Mouse (Mus musculus) embryonic facial prominence, embryonic 12.5 days (tissue): Measurements from ENCODE around the gene Mrpl54. TPM values are rescaled to one million over a fixed set of nuclear protein-coding genes. Genes with fewer than 3 reads are reported as not detected.
A peak's percentile ranks its signal among the peaks of the same experiment; 100 is the strongest.

Source experiments
- ATAC-seq: fragments of 200-750 bp; cut with Nextera tagmentation; 2 replicates; pipeline ENCODE4 v1.8.0; 2017; ENCODE audit not compliant: insufficient number of reproducible peaks, insufficient read depth, low FRiP score, low TSS enrichment
- H3K27ac ChIP-seq: fragments of 300-500 bp; sonication (generic); 2 replicates; pipeline ENCODE4 v1.5.1; 2016; ENCODE audit warnings: mild to moderate bottlenecking
- H3K27me3 ChIP-seq: fragments of 300-500 bp; sonication (generic); 2 replicates; pipeline ENCODE4 v1.6.1; 2016; ENCODE audit warnings: mild to moderate bottlenecking, moderate library complexity
- H3K36me3 ChIP-seq: fragments of 300-500 bp; sonication (generic); 2 replicates; pipeline ENCODE4 v1.6.1; 2016; ENCODE audit warnings: mild to moderate bottlenecking
- H3K4me1 ChIP-seq: fragments of 300-500 bp; sonication (generic); 2 replicates; pipeline ENCODE4 v1.6.1; 2016
- H3K4me2 ChIP-seq: fragments of 300-500 bp; sonication (generic); replicated peaks from 2 replicates; pipeline ENCODE4 v1.6.1; 2016; ENCODE audit warnings: mild to moderate bottlenecking, moderate library complexity
- H3K4me3 ChIP-seq: fragments of 300-500 bp; sonication (generic); 2 replicates; pipeline ENCODE4 v1.5.1; 2016; ENCODE audit warnings: mild to moderate bottlenecking
- H3K9ac ChIP-seq: fragments of 300-500 bp; sonication (generic); 2 replicates; pipeline ENCODE4 v1.6.1; 2016; ENCODE audit warnings: mild to moderate bottlenecking, moderate library complexity
- H3K9me3 ChIP-seq: fragments of 300-500 bp; sonication (generic); 2 replicates; pipeline ENCODE4 v1.6.1; 2016; ENCODE audit warnings: mild to moderate bottlenecking, moderate library complexity
- WGBS: fragments of 180-500 bp; shearing (Covaris S2); methylation state at CpG from one replicate; pipeline ENCODE4 v1.1.7; 2016; 5-methylcytosine and 5-hydroxymethylcytosine counted together
- polyA plus RNA-seq: library from polyadenylated mRNA; unstranded; fragments of >200 nt; fragmentation: Nextera tagmentation; extraction: Ambion mirVana; gene quantifications from 2 replicates; pipeline ENCODE4 v1.2.1, GENCODE M21; 2016

Gene Mrpl54
- polyA plus RNA-seq, 1 experiment from 2014 or later: 194 TPM

GRCm38 (mm10) chr10:81284189-81284588, 17.5 kb upstream of the Mrpl54 start:
- Histone ChIP-seq H3K27ac (0 out of 2 replicates have a peak overlapping the region, but pooled peaks have one; percentile 23), H3K9ac (0 out of 2 replicates have a peak overlapping the region, but pooled peaks have one; percentile 17), H3K27me3 (peaks cover 45% of the 10 kb centered on the region)

GRCm38 (mm10) chr10:81279496-81279895, 12.8 kb upstream of the Mrpl54 start:
- Histone ChIP-seq H3K27ac (no peak overlapping the region), H3K36me3 (no peaks in the 10 kb centered on the region), H3K4me3 (no peak overlapping the region), H3K27me3 (peaks cover 34% of the 10 kb centered on the region), H3K4me1 (no peaks in the 10 kb centered on the region), H3K9me3 (no peaks in the 10 kb centered on the region), H3K4me2 (no peak overlapping the region), H3K9ac (no peak overlapping the region)
- no peak for ATAC-seq
- WGBS: 42% methylated on average over 10 of the region's 10 CpGs

More at GRCm38 (mm10) chr10:81284189-81284588, 17.5 kb upstream of the Mrpl54 start:
- H3K9me3 ChIP-seq: no peaks in the 10 kb centered on the region
- no peak overlapping the region for H3K4me3 ChIP-seq
- no peak overlapping the region for H3K4me2 ChIP-seq
- ATAC-seq: no peak
- H3K4me1 ChIP-seq: peaks cover 7% of the 10 kb centered on the region; the same call in 1 of the 2 replicates
- WGBS: 54% methylated on average over 6 of the region's 6 CpGs
- H3K36me3 ChIP-seq: no peaks in the 10 kb centered on the region

GRCm38 (mm10) chr10:81277676-81278075, 10.9 kb upstream of the Mrpl54 start:
- 0 out of 2 replicates have a peak, but pooled peaks cover 16% of the 10 kb centered on the region for H3K27me3 ChIP-seq
- ATAC-seq: no peak
- 79% methylated on average over 22 of the region's 22 CpGs for WGBS
- no peak overlapping the region for H3K27ac ChIP-seq
- no peak overlapping the region for H3K9ac ChIP-seq
- no peaks in the 10 kb centered on the region for H3K4me1 ChIP-seq
- H3K9me3 ChIP-seq: no peaks in the 10 kb centered on the region
- no peak overlapping the region for H3K4me3 ChIP-seq
- no peak overlapping the region for H3K4me2 ChIP-seq
- peaks cover 12% of the 10 kb centered on the region for H3K36me3 ChIP-seq

GRCm38 (mm10) chr10:81273842-81274241, 7.1 kb upstream of the Mrpl54 start:
- Histone ChIP-seq H3K27me3 (no peaks in the 10 kb centered on the region), H3K4me2 (no peak overlapping the region), H3K9ac (no peak overlapping the region), H3K9me3 (no peaks in the 10 kb centered on the region), H3K4me3 (no peak overlapping the region), H3K36me3 (peaks cover 35% of the 10 kb centered on the region), H3K27ac (no peak overlapping the region), H3K4me1 (peaks cover 2% of the 10 kb centered on the region)
- 95% methylated on average over 19 of the region's 19 CpGs for WGBS
- ATAC-seq: no peak

GRCm38 (mm10) chr10:81272356-81272755, 5.6 kb upstream of the Mrpl54 start:
- no peak overlapping the region for H3K27ac ChIP-seq
- no peak overlapping the region for H3K4me2 ChIP-seq
- no peaks in the 10 kb centered on the region for H3K27me3 ChIP-seq
- peaks cover 35% of the 10 kb centered on the region for H3K36me3 ChIP-seq
- H3K4me1 ChIP-seq: peaks cover 8% of the 10 kb centered on the region
- no peak for ATAC-seq
- no peak overlapping the region for H3K4me3 ChIP-seq
- no peak overlapping the region for H3K9ac ChIP-seq
- H3K9me3 ChIP-seq: no peaks in the 10 kb centered on the region
- 94% methylated on average over 21 of the region's 21 CpGs for WGBS

- WGBS: 83% methylated on average over 16 of the region's 16 CpGs
- no peak for ATAC-seq
- Histone ChIP-seq H3K27me3 (no peaks in the 10 kb centered on the region), H3K36me3 (peaks cover 51% of the 10 kb centered on the region), H3K4me1 (peaks cover 14% of the 10 kb centered on the region), H3K9ac (peak overlapping the region; percentile 78), H3K4me2 (peak overlapping the region; percentile 88), H3K4me3 (peak overlapping the region; percentile 70), H3K27ac (no peak overlapping the region), H3K9me3 (no peaks in the 10 kb centered on the region)
These were observed 2.1 kb upstream of the Mrpl54 start for GRCm38 (mm10) chr10:81268643-81269412.

- WGBS: 3% methylated on average over 23 of the region's 23 CpGs
- Histone ChIP-seq H3K27ac (0 out of 2 replicates have a peak overlapping the region, but pooled peaks have one; percentile 46), H3K9me3 (no peaks in the 10 kb centered on the region), H3K36me3 (peaks cover 51% of the 10 kb centered on the region), H3K4me3 (peak overlapping the region; percentile 70), H3K9ac (peak overlapping the region; percentile 78), H3K4me2 (peak overlapping the region; percentile 88), H3K27me3 (no peaks in the 10 kb centered on the region), H3K4me1 (peaks cover 14% of the 10 kb centered on the region)
- ATAC-seq: 0 out of 2 replicates have a peak, but pooled peaks have one; percentile 11
These were observed 1.3 kb upstream of the Mrpl54 start for GRCm38 (mm10) chr10:81268056-81268455.

- ATAC-seq: no peak
- H3K4me2 ChIP-seq: peak overlapping the region; percentile 53
- H3K36me3 ChIP-seq: peaks cover 37% of the 10 kb centered on the region
- no peak overlapping the region for H3K27ac ChIP-seq
- peaks cover 3% of the 10 kb centered on the region; the same call in 1 of the 2 replicates for H3K27me3 ChIP-seq
- 94% methylated on average over 8 of the region's 8 CpGs for WGBS
- no peaks in the 10 kb centered on the region for H3K9me3 ChIP-seq
- H3K4me3 ChIP-seq: peak overlapping the region; percentile 61; the same call in 1 of the 2 replicates
- peaks cover 14% of the 10 kb centered on the region for H3K4me1 ChIP-seq
- H3K9ac ChIP-seq: peak overlapping the region; percentile 15
These were observed 1.2 kb downstream of the Mrpl54 start for GRCm38 (mm10) chr10:81265540-81265939.

GRCm38 (mm10) chr10:81261025-81261424, 5.7 kb downstream of the Mrpl54 start:
- Histone ChIP-seq H3K4me3 (no peak overlapping the region), H3K4me2 (no peak overlapping the region), H3K27ac (no peak overlapping the region), H3K9ac (no peak overlapping the region), H3K9me3 (no peaks in the 10 kb centered on the region), H3K4me1 (peaks cover 17% of the 10 kb centered on the region), H3K27me3 (peaks cover 47% of the 10 kb centered on the region), H3K36me3 (peaks cover 36% of the 10 kb centered on the region)
- 86% methylated on average over 4 of the region's 4 CpGs for WGBS
- no peak for ATAC-seq

- Histone ChIP-seq H3K9ac (peak overlapping the region; percentile 3; the same call in 1 of the 2 replicates), H3K4me3 (no peak overlapping the region), H3K4me2 (no peak overlapping the region), H3K27ac (no peak overlapping the region), H3K36me3 (peaks cover 24% of the 10 kb centered on the region), H3K9me3 (no peaks in the 10 kb centered on the region), H3K4me1 (peaks cover 11% of the 10 kb centered on the region; the same call in 1 of the 2 replicates), H3K27me3 (peaks cover 55% of the 10 kb centered on the region)
- 0 out of 2 replicates have a peak, but pooled peaks have one; percentile 18 for ATAC-seq
- WGBS: 51% methylated on average over 21 of the region's 21 CpGs
These were observed 7.4 kb downstream of the Mrpl54 start for GRCm38 (mm10) chr10:81259225-81259884.

GRCm38 (mm10) chr10:81257158-81258039, 9.3 kb downstream of the Mrpl54 start:
- peaks cover 20% of the 10 kb centered on the region for H3K4me1 ChIP-seq
- H3K4me3 ChIP-seq: peak overlapping the region; percentile 48
- ATAC-seq: no peak
- H3K36me3 ChIP-seq: peaks cover 5% of the 10 kb centered on the region
- 2% methylated on average over 62 of the region's 62 CpGs for WGBS
- H3K4me2 ChIP-seq: peak overlapping the region; percentile 75
- H3K9ac ChIP-seq: peak overlapping the region; percentile 45
- H3K27me3 ChIP-seq: peaks cover 74% of the 10 kb centered on the region
- H3K9me3 ChIP-seq: no peaks in the 10 kb centered on the region
- no peak overlapping the region for H3K27ac ChIP-seq
